Mouse (Mus musculus) myocyte (in vitro differentiated cells): ENCODE data around the gene Gnb4. TPM values are rescaled to one million over a fixed set of nuclear protein-coding genes. Genes with fewer than 3 reads are reported as not detected.
A peak's percentile ranks its signal among the peaks of the same experiment; 100 is the strongest.

ENCODE experiments used
- H3K27me3 ChIP-seq: one replicate; pipeline ENCODE4 v1.6.1; 2011; ENCODE audit not compliant: control insufficient read depth, insufficient read depth, insufficient read length
- H3K36me3 ChIP-seq: one replicate; pipeline ENCODE4 v1.6.1; 2011; ENCODE audit not compliant: control insufficient read depth, insufficient read depth
- H3K4me2 ChIP-seq: one replicate; pipeline ENCODE4 v1.6.1; 2011; ENCODE audit warnings: low read depth, control low read depth
- H3K4me3 ChIP-seq: one replicate; pipeline ENCODE4 v1.5.1; 2011; ENCODE audit warnings: mild to moderate bottlenecking, control low read depth, moderate library complexity
- H3K79me2 ChIP-seq: one replicate; pipeline ENCODE4 v1.6.1; 2011; ENCODE audit not compliant: control insufficient read depth, insufficient read depth
- H3ac ChIP-seq: one replicate; pipeline ENCODE4 v1.6.1; 2011; ENCODE audit not compliant: control insufficient read depth, insufficient read length
- CEBPB ChIP-seq: IDR thresholded peaks from 2 replicates; pipeline ENCODE4 v1.6.1; 2011; ENCODE audit warnings: mild to moderate bottlenecking, moderate library complexity; ENCODE audit not compliant: poor library complexity, insufficient read depth, severe bottlenecking
- E2F4 ChIP-seq: IDR thresholded peaks from one replicate; pipeline ENCODE4 v1.6.1; 2011; ENCODE audit warnings: mild to moderate bottlenecking, control low read depth, moderate library complexity; ENCODE audit not compliant: insufficient read depth
- MAX ChIP-seq: IDR thresholded peaks from one replicate; pipeline ENCODE4 v1.6.1; 2011; ENCODE audit warnings: low read depth, mild to moderate bottlenecking, control low read depth
- MYOD1 ChIP-seq, 3 experiments: IDR thresholded peaks; one replicate each; pipeline ENCODE4 v1.6.1; 2011; ENCODE audit warnings: control low read depth in 2 of 3, low read depth in 2 of 3, mild to moderate bottlenecking in 2 of 3, moderate library complexity in 1 of 3; ENCODE audit not compliant: insufficient read length in 2 of 3, control insufficient read depth in 1 of 3
- MYOG ChIP-seq, 3 experiments: IDR thresholded peaks; one replicate each; pipeline ENCODE4 v1.6.1; 2011; ENCODE audit warnings: control low read depth in 2 of 3, low read depth in 2 of 3, mild to moderate bottlenecking in 2 of 3; ENCODE audit not compliant: insufficient read length in 2 of 3, control insufficient read depth in 1 of 3, insufficient read depth in 1 of 3
- POLR2A ChIP-seq: IDR thresholded peaks from one replicate; pipeline ENCODE4 v1.6.1; 2011; ENCODE audit warnings: low read depth, mild to moderate bottlenecking, control low read depth, moderate library complexity; ENCODE audit not compliant: insufficient read length
- POLR2AphosphoS2 ChIP-seq: IDR thresholded peaks from one replicate; pipeline ENCODE4 v1.6.1; 2011; ENCODE audit warnings: low read depth, control low read depth; ENCODE audit not compliant: insufficient read length
- REST ChIP-seq: IDR thresholded peaks from one replicate; pipeline ENCODE4 v1.6.1; 2011; ENCODE audit warnings: mild to moderate bottlenecking, control low read depth, moderate library complexity; ENCODE audit not compliant: insufficient read depth, insufficient read length
- SRF ChIP-seq: IDR thresholded peaks from one replicate; pipeline ENCODE4 v1.6.1; 2011; ENCODE audit warnings: low read depth; ENCODE audit not compliant: control insufficient read depth, insufficient read length
- TCF12 ChIP-seq: IDR thresholded peaks from one replicate; pipeline ENCODE4 v1.6.1; 2011; ENCODE audit warnings: mild to moderate bottlenecking, control low read depth; ENCODE audit not compliant: poor library complexity, insufficient read depth, severe bottlenecking
- TCF3 ChIP-seq: IDR thresholded peaks from one replicate; pipeline ENCODE4 v1.6.1; 2011; ENCODE audit warnings: low read depth, control low read depth; ENCODE audit not compliant: insufficient read length
- USF1 ChIP-seq: IDR thresholded peaks from one replicate; pipeline ENCODE4 v1.6.1; 2011; ENCODE audit warnings: low read depth, mild to moderate bottlenecking, control low read depth, moderate library complexity
- polyA plus RNA-seq: library from polyadenylated mRNA; unstranded; fragments of >200 nt; fragmentation: generic; extraction: Trizol; gene quantifications from one replicate; pipeline ENCODE4 v1.2.1, GENCODE M21; 2012; ENCODE audit warnings: missing spikeins

Gene Gnb4
- polyA plus RNA-seq, 1 experiment, result 13.6 TPM

GRCm38 (mm10) chr3:32610560-32610959 is 5.8 kb downstream of the Gnb4 start:
- no peak overlapping the region for H3ac ChIP-seq
- no peak overlapping the region for H3K4me2 ChIP-seq
- H3K27me3 ChIP-seq, result no peaks in the 10 kb centered on the region
- H3K4me3 ChIP-seq, result no peak overlapping the region
- TF ChIP-seq POLR2AphosphoS2 (no peak), TCF3 (no peak), E2F4 (no peak)
- no peaks in the 10 kb centered on the region for H3K36me3 ChIP-seq
- H3K79me2 ChIP-seq, result peaks cover 18% of the 10 kb centered on the region

DNA sequence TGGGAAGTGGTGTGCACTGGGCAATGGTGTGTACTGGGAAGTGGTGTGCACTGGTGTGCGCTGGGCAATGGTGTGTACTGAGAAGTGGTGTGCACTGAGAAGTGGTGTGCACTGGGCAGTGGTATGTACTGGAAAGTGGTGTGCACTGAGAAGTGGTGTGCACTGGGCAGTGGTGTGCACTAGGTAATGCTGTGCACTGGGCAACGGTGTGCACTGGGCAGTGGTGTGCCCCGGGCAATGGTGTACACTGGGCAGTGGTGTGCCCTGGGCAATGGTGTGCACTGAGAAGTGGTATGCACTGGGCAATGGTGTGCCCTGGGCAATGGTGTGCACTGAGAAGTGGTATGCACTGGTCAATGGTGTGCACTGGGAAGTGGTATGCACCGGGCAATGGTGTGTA is 7.2 kb downstream of the Gnb4 start:
- Histone ChIP-seq H3K4me2 (no peak overlapping the region), H3K4me3 (no peak overlapping the region), H3K79me2 (peaks cover 10% of the 10 kb centered on the region), H3K36me3 (no peaks in the 10 kb centered on the region), H3K27me3 (no peaks in the 10 kb centered on the region), H3ac (no peak overlapping the region)
- no peak for TF ChIP-seq POLR2A
- TF ChIP-seq TCF12, result no peak
- TF ChIP-seq TCF3, result no peak
- TF ChIP-seq CEBPB, result no peak
- no peak for TF ChIP-seq MYOG (IDR thresholded peaks at IDR 0.05; ENCODE audit: control insufficient read depth in 1 of 3, insufficient read depth in 1 of 3, insufficient read length in 2 of 3, low read depth in 2 of 3)
- no peak for TF ChIP-seq E2F4
- no peak for TF ChIP-seq REST
- TF ChIP-seq SRF, result no peak
- no peak for TF ChIP-seq POLR2AphosphoS2
- TF ChIP-seq USF1, result no peak
- no peak for TF ChIP-seq MYOD1 (IDR thresholded peaks at IDR 0.05; ENCODE audit: control insufficient read depth in 1 of 3, insufficient read length in 2 of 3, low read depth in 2 of 3)
- TF ChIP-seq MAX, result no peak

DNA sequence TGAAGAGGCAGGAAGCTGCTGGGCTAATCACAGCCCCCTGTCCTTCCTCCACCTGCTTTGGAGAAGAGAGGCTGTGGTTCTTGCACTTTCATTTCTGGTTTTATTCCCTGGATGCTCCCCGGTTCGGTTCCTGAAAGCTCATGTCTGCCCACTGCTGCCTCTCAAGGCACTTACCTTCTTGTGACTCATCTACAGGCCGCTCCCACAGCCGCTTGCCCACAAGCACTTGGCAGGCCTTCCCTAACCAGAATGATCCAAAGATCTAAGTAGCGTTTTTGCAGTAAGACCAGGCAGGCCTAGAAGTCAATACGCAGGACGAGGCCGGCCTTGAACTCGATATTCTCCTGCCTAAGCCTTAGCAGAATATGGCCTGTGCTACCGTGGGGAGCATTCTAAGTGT is 15.3 kb downstream of the Gnb4 start:
- no peaks in the 10 kb centered on the region for H3K36me3 ChIP-seq
- no peak for TF ChIP-seq POLR2A
- no peak for TF ChIP-seq REST
- TF ChIP-seq TCF12, result no peak
- TF ChIP-seq TCF3, result no peak
- TF ChIP-seq E2F4, result no peak
- TF ChIP-seq MYOD1 (IDR thresholded peaks at IDR 0.05; ENCODE audit: control insufficient read depth in 1 of 3, insufficient read length in 2 of 3, low read depth in 2 of 3), result no peak
- no peak for TF ChIP-seq MYOG (IDR thresholded peaks at IDR 0.05; ENCODE audit: control insufficient read depth in 1 of 3, insufficient read depth in 1 of 3, insufficient read length in 2 of 3, low read depth in 2 of 3)
- TF ChIP-seq MAX, result no peak
- TF ChIP-seq POLR2AphosphoS2, result no peak
- TF ChIP-seq SRF, result no peak
- no peak for TF ChIP-seq USF1
- TF ChIP-seq CEBPB, result no peak
- H3ac ChIP-seq, result no peak overlapping the region
- no peaks in the 10 kb centered on the region for H3K79me2 ChIP-seq
- peak overlapping the region; percentile 49 for H3K4me2 ChIP-seq
- no peak overlapping the region for H3K4me3 ChIP-seq
- no peaks in the 10 kb centered on the region for H3K27me3 ChIP-seq

DNA sequence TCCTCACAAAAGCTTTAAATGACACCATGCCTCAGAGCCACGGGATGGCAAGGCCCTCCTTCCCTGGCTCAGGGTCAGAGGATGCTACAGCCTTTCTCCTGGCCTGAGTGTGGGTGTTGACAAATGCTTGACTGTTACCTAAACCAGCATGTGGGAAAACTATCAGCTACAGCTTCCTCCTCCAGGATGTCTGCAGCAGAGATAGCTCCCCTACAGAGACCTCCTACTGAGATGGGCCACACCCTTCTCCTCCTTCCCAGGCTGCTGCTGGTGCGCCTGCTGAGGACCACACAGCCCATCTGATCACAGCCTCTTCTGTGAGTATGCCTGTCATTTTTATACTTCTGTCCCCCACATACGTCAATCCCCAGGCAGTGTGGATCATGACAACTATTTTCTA is 17.1 kb downstream of the Gnb4 start:
- H3K79me2 ChIP-seq, result no peaks in the 10 kb centered on the region
- H3K27me3 ChIP-seq, result no peaks in the 10 kb centered on the region
- H3K36me3 ChIP-seq, result no peaks in the 10 kb centered on the region
- no peak overlapping the region for H3K4me2 ChIP-seq
- no peak for TF ChIP-seq MYOD1 (IDR thresholded peaks at IDR 0.05; ENCODE audit: control insufficient read depth in 1 of 3, insufficient read length in 2 of 3, low read depth in 2 of 3)
- TF ChIP-seq POLR2A, result no peak
- TF ChIP-seq CEBPB, result no peak
- TF ChIP-seq E2F4, result no peak
- no peak for TF ChIP-seq TCF12
- TF ChIP-seq REST, result no peak
- TF ChIP-seq SRF, result no peak
- no peak for TF ChIP-seq TCF3
- no peak for TF ChIP-seq USF1
- no peak for TF ChIP-seq MYOG (IDR thresholded peaks at IDR 0.05; ENCODE audit: control insufficient read depth in 1 of 3, insufficient read depth in 1 of 3, insufficient read length in 2 of 3, low read depth in 2 of 3)
- no peak for TF ChIP-seq POLR2AphosphoS2
- TF ChIP-seq MAX, result no peak
- H3K4me3 ChIP-seq, result no peak overlapping the region
- H3ac ChIP-seq, result no peak overlapping the region

DNA sequence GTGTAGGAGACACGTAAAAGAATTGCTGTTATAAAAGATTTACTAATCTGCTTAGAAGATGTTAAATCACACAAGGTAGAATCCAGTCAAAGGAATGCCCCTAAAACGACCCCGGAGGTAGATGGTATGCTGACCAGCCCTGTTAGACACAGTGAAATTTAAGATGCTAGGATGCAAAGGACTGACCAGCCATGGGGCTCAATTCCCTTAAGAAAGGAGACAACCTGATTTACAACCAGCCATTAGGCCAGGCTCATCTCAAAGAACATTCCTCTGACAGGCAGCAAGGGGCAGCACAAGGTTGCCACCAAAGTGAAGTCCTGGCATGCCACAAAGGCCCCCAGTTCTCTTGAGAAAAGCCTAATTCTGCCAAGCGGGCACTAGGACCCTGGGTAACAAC is 21.3 kb downstream of the Gnb4 start:
- no peak for TF ChIP-seq SRF
- TF ChIP-seq POLR2AphosphoS2, result no peak
- TF ChIP-seq USF1, result no peak
- no peak for TF ChIP-seq MYOD1 (IDR thresholded peaks at IDR 0.05; ENCODE audit: control insufficient read depth in 1 of 3, insufficient read length in 2 of 3, low read depth in 2 of 3)
- no peak for TF ChIP-seq CEBPB
- TF ChIP-seq MAX, result no peak
- TF ChIP-seq MYOG (IDR thresholded peaks at IDR 0.05; ENCODE audit: control insufficient read depth in 1 of 3, insufficient read depth in 1 of 3, insufficient read length in 2 of 3, low read depth in 2 of 3), result no peak
- no peak for TF ChIP-seq TCF12
- no peak for TF ChIP-seq TCF3
- TF ChIP-seq E2F4, result no peak
- TF ChIP-seq REST, result no peak
- no peak for TF ChIP-seq POLR2A
- no peaks in the 10 kb centered on the region for H3K36me3 ChIP-seq
- no peak overlapping the region for H3K4me2 ChIP-seq
- no peak overlapping the region for H3ac ChIP-seq
- no peaks in the 10 kb centered on the region for H3K79me2 ChIP-seq
- H3K4me3 ChIP-seq, result no peak overlapping the region
- H3K27me3 ChIP-seq, result no peaks in the 10 kb centered on the region
